Mouse (Mus musculus) kidney, embryonic 16.5 days (tissue): ENCODE measurements at regions not wholly inside any gene's neighbourhood (a gene's known extent, or its start where the extent isn't known, plus 50 kb on each side); places are given as distances from the start of the nearest gene placed in this dataset.

Experiments used
- ATAC-seq: fragments of 200-750 bp; cut with Nextera tagmentation; 2 replicates; pipeline ENCODE4 v1.8.0; 2017; ENCODE audit warnings: moderate TSS enrichment; ENCODE audit not compliant: low FRiP score, low TSS enrichment
- H3K27ac ChIP-seq: fragments of 300-500 bp; sonication (generic); 2 replicates; pipeline ENCODE4 v1.5.1; 2014; ENCODE audit warnings: low read length
- H3K27me3 ChIP-seq: fragments of 300-500 bp; sonication (generic); 2 replicates; pipeline ENCODE4 v1.6.1; 2014; ENCODE audit warnings: low read length, control low read depth, mixed read lengths; ENCODE audit not compliant: insufficient read depth
- H3K36me3 ChIP-seq: fragments of 300-500 bp; sonication (generic); 2 replicates; pipeline ENCODE4 v1.6.1; 2014; ENCODE audit warnings: low read length, control low read depth, mixed read lengths; ENCODE audit not compliant: insufficient read depth
- H3K4me1 ChIP-seq: fragments of 300-500 bp; sonication (generic); 2 replicates; pipeline ENCODE4 v1.6.1; 2014; ENCODE audit warnings: low read length, control low read depth, mixed read lengths; ENCODE audit not compliant: insufficient read depth
- H3K4me2 ChIP-seq: fragments of 300-500 bp; sonication (generic); replicated peaks from 2 replicates; pipeline ENCODE4 v1.6.1; 2014; ENCODE audit warnings: low read depth, low read length
- H3K4me3 ChIP-seq: fragments of 300-500 bp; sonication (generic); 2 replicates; pipeline ENCODE4 v1.5.1; 2014; ENCODE audit warnings: mild to moderate bottlenecking, low read length
- H3K9ac ChIP-seq: fragments of 300-500 bp; sonication (generic); replicated peaks from 2 replicates; pipeline ENCODE4 v1.6.1; 2014; ENCODE audit warnings: low read length
- H3K9me3 ChIP-seq: fragments of 300-500 bp; sonication (generic); 2 replicates; pipeline ENCODE4 v1.6.1; 2016; ENCODE audit warnings: low read length, control low read depth
- WGBS: fragments of 180-500 bp; shearing (Covaris S2); extraction: QIAGEN DNeasy Blood & Tissue Kit; methylation state at CpG from one replicate; pipeline ENCODE4 v1.1.7; 2014; 5-methylcytosine and 5-hydroxymethylcytosine counted together

DNA sequence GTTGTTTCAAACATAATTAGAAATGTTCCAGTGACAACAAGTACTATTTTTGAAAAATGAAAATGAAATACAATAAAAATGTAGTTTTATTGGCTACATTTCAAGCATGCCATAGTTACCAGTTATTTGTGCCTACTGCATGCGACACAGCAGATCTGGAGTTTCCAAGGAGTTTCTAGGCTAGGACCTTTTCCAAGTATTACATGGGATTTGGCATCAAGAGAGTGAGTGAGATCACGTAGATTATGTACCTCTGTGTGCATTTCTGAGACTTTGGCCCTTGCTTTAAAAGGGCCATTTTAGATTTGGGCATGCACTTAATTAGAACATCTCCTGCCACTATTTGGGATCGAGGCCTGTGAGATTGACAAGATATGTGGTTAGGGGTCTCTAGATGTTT, 172.8 kb upstream of the Jag1 start:
- H3K27ac ChIP-seq, result no peak overlapping the region
- H3K27me3 ChIP-seq, result no peaks in the 10 kb centered on the region
- ATAC-seq, result no peak
- no peaks in the 10 kb centered on the region for H3K36me3 ChIP-seq
- H3K9me3 ChIP-seq, result no peaks in the 10 kb centered on the region
- no peak overlapping the region for H3K4me2 ChIP-seq
- no peaks in the 10 kb centered on the region for H3K4me1 ChIP-seq
- WGBS, result 87% methylated on average over 3 of the region's 3 CpGs
- H3K9ac ChIP-seq, result no peak overlapping the region
- no peak overlapping the region for H3K4me3 ChIP-seq

DNA sequence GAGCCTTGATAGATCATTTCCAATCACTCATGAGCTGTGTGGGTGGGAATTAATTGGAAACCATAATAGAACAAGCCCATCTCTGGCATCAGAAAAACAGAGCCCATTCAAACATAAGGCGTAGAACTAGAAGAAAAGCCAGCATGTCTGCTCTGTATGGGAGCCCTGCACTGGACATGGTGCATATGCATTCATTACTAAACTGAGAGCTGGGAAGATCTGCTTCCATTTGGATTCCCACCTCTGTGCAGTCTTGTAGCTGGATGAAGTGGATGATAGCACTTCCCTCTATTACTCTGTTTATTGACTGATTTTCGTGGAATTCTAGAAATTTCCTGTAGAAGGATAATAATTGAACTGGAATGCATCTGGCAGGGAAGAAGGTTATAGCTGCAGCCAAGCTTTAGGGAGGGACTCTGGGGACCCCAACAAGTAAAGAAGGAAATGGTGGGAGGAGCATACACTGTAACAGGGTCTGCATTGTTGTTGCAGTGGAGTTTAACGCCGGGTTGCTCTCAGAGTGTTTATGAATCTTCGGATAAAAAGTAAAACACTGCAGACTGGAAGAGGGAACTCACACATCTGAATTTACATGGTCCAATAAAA, 155.2 kb upstream of the Jag1 start:
- H3K4me2 ChIP-seq, result no peak overlapping the region
- no peaks in the 10 kb centered on the region for H3K36me3 ChIP-seq
- H3K27ac ChIP-seq, result no peak overlapping the region
- peak; percentile 77; the same call in 1 of the 2 replicates for ATAC-seq
- no peaks in the 10 kb centered on the region for H3K27me3 ChIP-seq
- H3K4me1 ChIP-seq, result 0 out of 2 replicates have a peak, but pooled peaks cover 3% of the 10 kb centered on the region
- WGBS, result 42% methylated on average over 5 of the region's 5 CpGs
- H3K4me3 ChIP-seq, result no peak overlapping the region
- no peak overlapping the region for H3K9ac ChIP-seq
- H3K9me3 ChIP-seq, result no peaks in the 10 kb centered on the region

DNA sequence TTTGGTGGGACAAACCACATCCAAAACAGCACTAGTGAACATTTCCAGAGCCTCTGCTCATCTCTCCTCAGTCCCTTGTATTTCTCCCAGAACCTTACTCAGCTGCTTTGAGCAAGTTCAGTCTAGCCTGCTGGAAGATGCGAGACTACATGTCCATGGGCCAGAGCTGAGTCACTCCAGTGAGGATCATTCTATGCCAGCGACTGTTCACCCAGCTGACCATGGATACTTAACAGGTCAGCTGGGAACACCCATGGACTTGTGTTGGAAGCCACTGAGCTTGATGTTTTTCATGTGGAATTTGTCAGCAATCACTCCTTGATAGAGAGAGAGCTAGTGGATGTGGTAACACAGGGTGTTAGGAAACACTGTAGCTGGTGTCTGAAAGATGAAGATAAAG, 146.5 kb upstream of the Jag1 start:
- no peaks in the 10 kb centered on the region for H3K36me3 ChIP-seq
- H3K9ac ChIP-seq, result no peak overlapping the region
- H3K4me3 ChIP-seq, result no peak overlapping the region
- WGBS, result 86% methylated on average over 2 of the region's 2 CpGs
- H3K27me3 ChIP-seq, result no peaks in the 10 kb centered on the region
- no peaks in the 10 kb centered on the region for H3K9me3 ChIP-seq
- H3K27ac ChIP-seq, result no peak overlapping the region
- no peaks in the 10 kb centered on the region for H3K4me1 ChIP-seq
- H3K4me2 ChIP-seq, result no peak overlapping the region
- ATAC-seq, result no peak

GRCm38 (mm10) chr2:137257847-137258515, 141.5 kb upstream of the Jag1 start:
- no peaks in the 10 kb centered on the region for H3K36me3 ChIP-seq
- ATAC-seq, result no peak
- 89% methylated on average over 8 of the region's 8 CpGs for WGBS

GRCm38 (mm10) chr2:137247931-137248330, 131.5 kb upstream of the Jag1 start:
- Histone ChIP-seq H3K36me3 (no peaks in the 10 kb centered on the region), H3K9me3 (no peaks in the 10 kb centered on the region), H3K4me1 (peaks cover 14% of the 10 kb centered on the region; the same call in 1 of the 2 replicates), H3K27me3 (no peaks in the 10 kb centered on the region), H3K27ac (no peak overlapping the region), H3K9ac (no peak overlapping the region), H3K4me2 (no peak overlapping the region), H3K4me3 (no peak overlapping the region)
- ATAC-seq, result no peak
- 51% methylated on average over 7 of the region's 7 CpGs for WGBS

More at GRCm38 (mm10) chr2:137257847-137258515, 141.5 kb upstream of the Jag1 start:
- Histone ChIP-seq H3K4me1 (no peaks in the 10 kb centered on the region), H3K27me3 (no peaks in the 10 kb centered on the region), H3K4me3 (no peak overlapping the region), H3K9ac (no peak overlapping the region), H3K4me2 (no peak overlapping the region), H3K27ac (no peak overlapping the region), H3K9me3 (no peaks in the 10 kb centered on the region)

DNA sequence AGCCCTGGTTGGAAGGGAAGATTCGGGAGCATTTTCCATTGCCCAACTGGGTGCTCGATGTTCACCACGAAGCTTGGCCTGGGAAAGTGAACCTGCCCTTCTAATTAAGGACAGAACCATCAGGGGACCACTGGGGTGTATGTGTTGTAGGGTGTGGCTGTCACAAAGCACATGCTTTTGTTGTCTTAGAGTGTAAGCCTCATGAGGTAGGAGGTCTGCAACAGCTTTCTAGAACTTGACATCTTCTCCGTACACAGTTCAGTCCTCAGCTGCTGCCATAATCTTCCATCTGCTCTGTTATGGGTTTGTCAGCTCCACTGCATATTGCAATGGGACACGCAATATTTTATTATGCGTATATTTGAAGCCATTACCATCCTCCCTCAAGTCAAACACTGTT, 127.9 kb upstream of the Jag1 start:
- no peak overlapping the region for H3K4me3 ChIP-seq
- no peaks in the 10 kb centered on the region for H3K9me3 ChIP-seq
- peaks cover 14% of the 10 kb centered on the region; the same call in 1 of the 2 replicates for H3K4me1 ChIP-seq
- no peak overlapping the region for H3K4me2 ChIP-seq
- H3K36me3 ChIP-seq, result no peaks in the 10 kb centered on the region
- H3K27ac ChIP-seq, result no peak overlapping the region
- WGBS, result 66% methylated on average over 6 of the region's 6 CpGs
- H3K27me3 ChIP-seq, result no peaks in the 10 kb centered on the region
- no peak for ATAC-seq
- no peak overlapping the region for H3K9ac ChIP-seq

DNA sequence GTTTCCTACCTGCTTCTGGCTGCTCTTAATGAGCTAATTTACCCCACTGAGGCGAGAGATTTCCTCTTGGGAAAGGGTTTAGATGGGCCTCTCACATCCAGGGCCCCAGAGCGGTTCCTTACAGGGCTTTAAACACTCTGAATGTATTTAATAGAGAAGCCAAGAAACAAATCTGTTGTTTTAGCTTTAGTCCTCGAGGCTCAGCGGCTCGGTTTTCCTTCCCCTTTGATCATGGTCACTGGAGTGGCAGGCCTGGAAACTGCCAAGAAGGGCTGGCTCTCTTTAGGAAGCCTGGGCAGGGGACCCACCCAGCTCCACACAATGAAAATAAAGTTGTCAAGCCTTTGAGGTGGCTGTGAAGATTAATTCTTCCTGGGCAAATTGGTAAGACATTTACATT, 127.5 kb upstream of the Jag1 start:
- ATAC-seq, result peak; percentile 76
- 13% methylated on average over 5 of the region's 5 CpGs for WGBS
- Histone ChIP-seq H3K27me3 (no peaks in the 10 kb centered on the region), H3K27ac (no peak overlapping the region), H3K4me1 (peaks cover 14% of the 10 kb centered on the region; the same call in 1 of the 2 replicates), H3K36me3 (no peaks in the 10 kb centered on the region), H3K4me2 (no peak overlapping the region), H3K9me3 (no peaks in the 10 kb centered on the region), H3K9ac (no peak overlapping the region), H3K4me3 (no peak overlapping the region)

GRCm38 (mm10) chr2:137236961-137237360, 120.5 kb upstream of the Jag1 start:
- no peak overlapping the region for H3K27ac ChIP-seq
- no peak overlapping the region for H3K9ac ChIP-seq
- no peak overlapping the region for H3K4me3 ChIP-seq
- H3K36me3 ChIP-seq, result no peaks in the 10 kb centered on the region
- no peaks in the 10 kb centered on the region for H3K27me3 ChIP-seq
- H3K9me3 ChIP-seq, result no peaks in the 10 kb centered on the region
- 68% methylated on average over 3 of the region's 3 CpGs for WGBS
- no peak overlapping the region for H3K4me2 ChIP-seq
- no peak for ATAC-seq
- no peaks in the 10 kb centered on the region for H3K4me1 ChIP-seq

GRCm38 (mm10) chr2:137233936-137234335, 117.5 kb upstream of the Jag1 start:
- no peak for ATAC-seq
- H3K27me3 ChIP-seq, result no peaks in the 10 kb centered on the region

GRCm38 (mm10) chr2:137231161-137231560, 114.7 kb upstream of the Jag1 start:
- no peak overlapping the region for H3K9ac ChIP-seq
- no peaks in the 10 kb centered on the region for H3K27me3 ChIP-seq
- H3K4me2 ChIP-seq, result no peak overlapping the region
- ATAC-seq, result peak; percentile 77; the same call in 1 of the 2 replicates
- no peak overlapping the region for H3K27ac ChIP-seq
- H3K9me3 ChIP-seq, result no peaks in the 10 kb centered on the region
- H3K4me3 ChIP-seq, result no peak overlapping the region
- H3K36me3 ChIP-seq, result no peaks in the 10 kb centered on the region
- H3K4me1 ChIP-seq, result peaks cover 16% of the 10 kb centered on the region

More at GRCm38 (mm10) chr2:137233936-137234335, 117.5 kb upstream of the Jag1 start:
- 62% methylated on average over 3 of the region's 3 CpGs for WGBS
- Histone ChIP-seq H3K4me1 (peaks cover 16% of the 10 kb centered on the region), H3K27ac (no peak overlapping the region), H3K4me3 (no peak overlapping the region), H3K9ac (no peak overlapping the region), H3K4me2 (no peak overlapping the region), H3K9me3 (no peaks in the 10 kb centered on the region), H3K36me3 (no peaks in the 10 kb centered on the region)
